Mouse (Mus musculus): ENCODE measurements at regions not wholly inside any gene's neighbourhood (a gene's known extent, or its start where the extent isn't known, plus 50 kb on each side); places are given as distances from the start of the nearest gene placed in this dataset.

DNA sequence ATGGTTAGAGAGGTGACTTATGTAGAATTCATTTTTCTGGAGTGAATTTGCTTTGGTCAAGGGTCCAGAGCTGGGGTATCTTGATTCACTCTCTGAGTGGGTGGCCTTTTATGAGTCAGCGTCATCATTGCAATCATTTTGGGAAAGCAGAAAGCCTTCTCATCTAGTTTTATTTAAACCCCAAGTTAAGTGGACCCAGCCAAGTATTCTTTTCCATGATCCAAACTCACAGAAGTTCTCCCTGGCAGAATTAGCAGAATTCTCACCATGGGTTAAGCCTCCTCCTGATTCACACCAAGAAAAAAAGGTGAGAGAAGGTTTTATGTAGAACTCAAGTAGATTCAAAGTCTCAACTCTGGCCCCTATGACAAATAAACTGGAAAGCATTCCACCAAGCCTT is 211.8 kb downstream of the Sox11 start:
- 100% methylated on average over 1 of the region's 1 CpGs for WGBS
- TF ChIP-seq POLR2A (IDR thresholded peaks at IDR 0.05; ENCODE audit: insufficient read depth, low read depth, low read length) (no peak), CTCF (IDR thresholded peaks at IDR 0.05; ENCODE audit: insufficient read depth, low read depth, low read length) (no peak)

DNA sequence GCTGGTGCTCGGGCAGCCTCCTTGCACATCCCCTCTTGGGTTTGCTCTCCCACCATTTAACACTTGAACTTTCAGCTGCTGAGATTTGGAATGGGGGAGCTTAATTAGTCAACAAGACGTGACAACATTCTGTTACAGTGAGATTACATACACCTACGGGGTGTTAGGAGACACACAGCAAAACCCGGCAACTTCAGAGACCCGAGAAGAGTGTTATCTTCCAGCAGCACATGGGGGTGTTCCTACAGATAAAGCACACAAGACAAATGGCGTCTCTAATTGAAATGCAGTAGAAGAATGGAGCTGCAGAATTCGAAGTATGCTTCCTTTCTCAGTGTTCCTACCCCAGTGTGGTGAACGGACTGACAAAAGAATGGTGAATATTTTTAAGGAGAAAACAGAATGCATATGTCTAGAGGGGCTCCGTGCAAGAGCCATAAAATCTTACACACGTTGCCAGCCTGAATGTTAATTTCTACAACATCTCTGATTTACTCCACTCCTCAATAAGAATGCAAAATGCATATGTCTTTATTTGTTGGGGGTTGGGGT is 215.2 kb downstream of the Sox11 start:
- Histone ChIP-seq H3K4me1 (ENCODE audit: control insufficient read depth, insufficient read depth, low read length) (no peaks in the 10 kb centered on the region), H3K27ac (ENCODE audit: insufficient read depth, low read depth, low read length) (no peak overlapping the region), H3K4me3 (ENCODE audit: insufficient read depth, low read depth, low read length) (no peak overlapping the region)
- 65% methylated on average over 10 of the region's 10 CpGs for WGBS
- TF ChIP-seq CTCF (IDR thresholded peaks at IDR 0.05; ENCODE audit: insufficient read depth, low read depth, low read length) (no peak), POLR2A (IDR thresholded peaks at IDR 0.05; ENCODE audit: insufficient read depth, low read depth, low read length) (no peak)

More for the DNA sequence above, 211.8 kb downstream of the Sox11 start:
- Histone ChIP-seq H3K27ac (ENCODE audit: insufficient read depth, low read depth, low read length) (no peak overlapping the region), H3K4me3 (ENCODE audit: insufficient read depth, low read depth, low read length) (no peak overlapping the region), H3K4me1 (ENCODE audit: control insufficient read depth, insufficient read depth, low read length) (no peaks in the 10 kb centered on the region)

DNA sequence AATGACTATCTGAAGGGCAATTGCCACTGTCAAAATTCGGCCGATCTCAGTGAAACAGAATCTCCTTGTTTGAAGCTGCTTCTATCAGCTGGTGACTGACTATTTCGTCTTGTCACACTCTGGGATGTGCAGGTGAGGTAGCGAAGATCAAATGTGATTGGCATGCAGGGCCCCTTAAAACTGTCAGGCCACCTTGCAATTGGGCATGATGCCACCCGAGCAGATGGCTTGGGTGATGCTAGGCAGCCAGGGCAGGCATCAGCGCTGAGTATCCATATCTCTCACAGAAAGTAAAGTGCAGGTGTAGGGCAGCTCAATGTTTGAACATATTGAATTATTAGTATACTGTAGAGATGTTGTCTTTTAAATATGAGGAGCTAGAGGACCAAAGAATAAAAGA is 223.8 kb downstream of the Sox11 start:
- whole genome bisulfite sequencing, result 89% methylated on average over 6 of the region's 6 CpGs
- TF ChIP-seq POLR2A (IDR thresholded peaks at IDR 0.05; ENCODE audit: insufficient read depth, low read depth, low read length) (no peak), CTCF (IDR thresholded peaks at IDR 0.05; ENCODE audit: insufficient read depth, low read depth, low read length) (no peak)
- Histone ChIP-seq H3K27ac (ENCODE audit: insufficient read depth, low read depth, low read length) (no peak overlapping the region), H3K4me1 (ENCODE audit: control insufficient read depth, insufficient read depth, low read length) (no peaks in the 10 kb centered on the region), H3K4me3 (ENCODE audit: insufficient read depth, low read depth, low read length) (no peak overlapping the region)

DNA sequence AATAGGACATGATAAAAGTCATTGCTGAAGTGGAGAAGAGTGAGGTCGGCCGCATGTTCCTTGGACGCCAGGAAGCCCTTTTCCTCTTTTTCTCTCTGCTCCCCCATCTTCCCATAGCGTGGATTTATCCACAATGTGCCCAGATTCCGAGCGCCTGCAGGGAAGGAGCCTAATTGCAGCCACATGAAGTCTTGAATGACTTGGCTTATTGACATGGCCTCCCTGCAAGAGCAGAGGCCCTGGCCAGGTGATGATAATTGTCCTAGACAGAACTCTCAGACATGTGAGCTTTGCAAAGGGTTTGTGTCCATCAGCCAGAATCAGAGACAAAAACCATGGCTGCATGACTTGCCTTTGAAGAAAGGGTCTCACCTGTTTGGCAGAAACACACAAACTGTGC is 227.0 kb downstream of the Sox11 start:
- H3K4me1 ChIP-seq (ENCODE audit: control insufficient read depth, insufficient read depth, low read length), result no peaks in the 10 kb centered on the region
- TF ChIP-seq CTCF (IDR thresholded peaks at IDR 0.05; ENCODE audit: insufficient read depth, low read depth, low read length), result no peak
- TF ChIP-seq POLR2A (IDR thresholded peaks at IDR 0.05; ENCODE audit: insufficient read depth, low read depth, low read length), result no peak
- no peak overlapping the region for H3K4me3 ChIP-seq (ENCODE audit: insufficient read depth, low read depth, low read length)
- no peak overlapping the region for H3K27ac ChIP-seq (ENCODE audit: insufficient read depth, low read depth, low read length)
- 85% methylated on average over 6 of the region's 6 CpGs for WGBS

DNA sequence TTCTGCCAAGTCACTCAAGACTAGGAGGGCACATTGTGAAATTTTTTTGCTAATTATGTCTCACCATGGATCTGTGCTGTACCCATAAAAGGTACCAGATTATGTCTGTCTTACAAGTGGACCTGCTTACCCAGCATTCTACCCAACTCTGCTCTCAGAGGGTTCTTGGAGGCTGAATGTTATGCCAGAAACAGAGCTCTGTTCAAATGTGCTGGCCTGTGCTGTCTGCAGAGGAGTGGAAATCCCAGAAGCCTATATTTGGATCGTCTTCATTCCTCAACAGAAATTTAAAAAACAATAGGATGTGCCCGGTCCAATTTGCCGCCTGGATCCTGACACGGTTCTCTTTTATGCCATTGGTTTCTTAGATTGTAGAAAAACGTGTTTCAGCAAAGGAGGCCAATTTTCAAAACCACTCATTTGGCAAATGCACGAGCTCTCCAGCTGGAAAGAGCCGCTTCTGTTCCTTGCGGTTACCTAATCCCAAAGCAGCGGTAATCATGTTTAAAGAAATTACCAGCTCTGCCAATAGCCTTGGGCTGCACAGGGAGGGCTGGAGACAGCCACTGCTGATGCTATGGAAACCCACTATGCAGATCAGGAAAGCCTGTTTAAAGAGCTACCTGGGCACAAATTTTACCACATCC is 237.3 kb downstream of the Sox11 start:
- Histone ChIP-seq H3K4me3 (ENCODE audit: insufficient read depth, low read depth, low read length) (no peak overlapping the region), H3K27ac (ENCODE audit: insufficient read depth, low read depth, low read length) (no peak overlapping the region), H3K4me1 (ENCODE audit: control insufficient read depth, insufficient read depth, low read length) (no peaks in the 10 kb centered on the region)
- 20% methylated on average over 9 of the region's 9 CpGs for WGBS
- TF ChIP-seq CTCF (IDR thresholded peaks at IDR 0.05; ENCODE audit: insufficient read depth, low read depth, low read length), result no peak
- no peak for TF ChIP-seq POLR2A (IDR thresholded peaks at IDR 0.05; ENCODE audit: insufficient read depth, low read depth, low read length)

DNA sequence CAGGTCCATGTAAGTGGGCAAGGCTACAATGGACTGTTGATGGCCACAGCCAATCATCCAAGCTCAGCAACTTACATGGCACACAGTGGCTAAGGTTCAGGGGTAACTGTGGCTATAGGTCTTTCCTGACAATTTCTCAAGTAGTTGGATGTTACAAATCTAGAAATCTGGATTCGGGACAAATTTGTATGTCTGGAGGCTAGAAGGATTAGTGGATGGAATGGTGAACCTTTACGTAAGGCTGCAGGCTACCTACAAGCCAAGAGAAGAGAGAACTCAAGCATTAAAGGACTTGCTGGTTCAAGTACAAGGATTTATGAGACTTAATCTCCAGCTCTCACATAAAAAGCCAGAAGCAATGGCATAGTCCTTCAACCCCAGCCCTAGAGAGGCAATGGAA is 239.4 kb downstream of the Sox11 start:
- H3K4me3 ChIP-seq (ENCODE audit: insufficient read depth, low read depth, low read length), result no peak overlapping the region
- no peak overlapping the region for H3K27ac ChIP-seq (ENCODE audit: insufficient read depth, low read depth, low read length)
- 95% methylated on average over 2 of the region's 2 CpGs for WGBS
- no peaks in the 10 kb centered on the region for H3K4me1 ChIP-seq (ENCODE audit: control insufficient read depth, insufficient read depth, low read length)
- TF ChIP-seq CTCF (IDR thresholded peaks at IDR 0.05; ENCODE audit: insufficient read depth, low read depth, low read length), result no peak
- no peak for TF ChIP-seq POLR2A (IDR thresholded peaks at IDR 0.05; ENCODE audit: insufficient read depth, low read depth, low read length)

DNA sequence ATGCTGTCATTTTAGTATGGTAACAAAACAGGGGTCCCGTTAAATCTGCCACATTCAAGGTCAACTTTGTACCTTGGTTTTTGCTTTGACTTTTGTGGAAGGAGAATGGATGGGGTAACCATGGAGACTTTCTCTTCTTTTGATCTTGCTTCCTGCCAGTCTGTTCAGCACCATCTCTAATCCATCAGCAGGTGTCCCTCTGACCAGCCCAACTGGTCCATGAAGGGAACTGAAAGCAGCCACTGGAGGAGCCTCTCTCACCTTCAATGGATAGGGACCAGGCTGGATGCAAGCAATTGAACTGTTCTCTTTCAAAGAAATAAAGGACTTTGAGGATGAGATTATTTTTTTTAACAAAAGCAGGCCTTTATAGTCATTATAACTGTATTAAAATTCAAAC is 253.2 kb downstream of the Sox11 start:
- Histone ChIP-seq H3K4me3 (ENCODE audit: insufficient read depth, low read depth, low read length) (no peak overlapping the region), H3K4me1 (ENCODE audit: control insufficient read depth, insufficient read depth, low read length) (no peaks in the 10 kb centered on the region), H3K27ac (ENCODE audit: insufficient read depth, low read depth, low read length) (no peak overlapping the region)
- 67% methylated on average over 1 of the region's 1 CpGs for WGBS
- no peak for TF ChIP-seq CTCF (IDR thresholded peaks at IDR 0.05; ENCODE audit: insufficient read depth, low read depth, low read length)
- no peak for TF ChIP-seq POLR2A (IDR thresholded peaks at IDR 0.05; ENCODE audit: insufficient read depth, low read depth, low read length)

DNA sequence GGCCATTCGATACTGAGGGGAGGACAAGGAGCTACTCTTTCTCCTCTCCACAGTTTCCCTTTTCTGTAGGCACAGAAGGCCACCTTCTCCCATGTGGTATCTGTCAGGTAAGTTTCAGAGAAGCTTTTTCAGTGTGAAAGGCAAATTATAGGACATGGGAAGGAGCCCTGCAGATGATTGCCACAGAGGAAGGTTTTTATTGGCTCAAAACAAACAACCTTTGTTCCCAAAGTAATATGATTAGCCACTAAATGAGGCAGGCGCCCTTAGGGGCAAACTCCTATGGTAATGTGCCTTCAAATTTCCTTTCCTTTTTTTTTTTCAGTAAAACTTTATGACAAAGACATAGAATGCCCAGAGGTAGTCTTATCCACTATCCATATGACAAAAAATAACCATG is 256.5 kb downstream of the Sox11 start:
- TF ChIP-seq POLR2A (IDR thresholded peaks at IDR 0.05; ENCODE audit: insufficient read depth, low read depth, low read length) (no peak), CTCF (IDR thresholded peaks at IDR 0.05; ENCODE audit: insufficient read depth, low read depth, low read length) (no peak)
- no peak overlapping the region for H3K27ac ChIP-seq (ENCODE audit: insufficient read depth, low read depth, low read length)
- H3K4me3 ChIP-seq (ENCODE audit: insufficient read depth, low read depth, low read length), result no peak overlapping the region
- WGBS, result 94% methylated on average over 2 of the region's 2 CpGs
- H3K4me1 ChIP-seq (ENCODE audit: control insufficient read depth, insufficient read depth, low read length), result peaks cover 5% of the 10 kb centered on the region; the same call in 1 of the 2 replicates

DNA sequence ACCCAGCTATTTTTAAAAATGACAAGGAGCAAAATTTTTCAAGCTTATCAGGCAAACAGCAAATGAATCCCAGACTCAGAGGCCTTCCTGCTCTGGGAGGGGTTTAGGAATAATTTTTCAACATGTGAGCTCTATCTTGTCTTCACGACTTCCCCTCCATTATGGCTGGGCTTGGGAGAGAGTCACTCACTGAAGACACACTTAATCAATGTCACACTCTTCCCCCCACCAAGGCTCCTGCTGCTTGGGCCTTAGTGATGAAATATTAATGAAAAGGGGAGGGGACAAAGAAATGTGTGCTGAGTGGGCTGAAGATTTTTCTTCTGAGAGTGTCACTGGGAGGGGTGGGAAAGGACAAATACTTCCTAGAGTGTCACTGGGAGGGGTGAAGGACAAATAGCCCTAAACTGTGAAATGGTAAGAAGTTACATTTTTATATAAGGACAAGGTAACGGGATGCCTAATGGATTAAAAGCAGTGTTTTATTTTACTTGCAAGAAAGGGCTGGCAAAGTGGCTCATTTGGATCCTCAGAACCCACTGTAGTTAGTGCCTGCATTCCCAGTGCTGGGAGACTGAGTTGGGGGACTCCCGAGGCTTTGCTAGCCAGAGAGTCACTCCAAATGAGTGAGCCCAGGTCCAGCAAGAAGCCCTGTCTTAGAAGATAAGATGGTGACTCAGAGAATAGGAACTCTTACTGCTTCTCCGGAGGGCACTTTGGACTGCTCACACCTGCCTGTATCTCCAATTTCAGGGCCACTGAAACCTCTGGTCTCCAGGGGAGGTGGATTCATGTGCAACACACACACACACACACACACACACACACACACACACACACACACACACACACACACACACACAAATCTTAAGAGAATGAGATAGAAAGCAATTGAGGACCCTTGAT is 258.5 kb downstream of the Sox11 start:
- Histone ChIP-seq H3K4me1 (ENCODE audit: control insufficient read depth, insufficient read depth, low read length) (peaks cover 5% of the 10 kb centered on the region; the same call in 1 of the 2 replicates), H3K4me3 (ENCODE audit: insufficient read depth, low read depth, low read length) (no peak overlapping the region), H3K27ac (ENCODE audit: insufficient read depth, low read depth, low read length) (no peak overlapping the region)
- 62% methylated on average over 4 of the region's 4 CpGs for WGBS
- TF ChIP-seq CTCF (IDR thresholded peaks at IDR 0.05; ENCODE audit: insufficient read depth, low read depth, low read length) (no peak), POLR2A (IDR thresholded peaks at IDR 0.05; ENCODE audit: insufficient read depth, low read depth, low read length) (no peak)
